Mouse (Mus musculus) CH12.LX (cell line): ENCODE measurements around the gene Dnajb11.

Experiments used
- CTCF ChIP-seq, 2 experiments: IDR thresholded peaks in 1 of 2; conservative IDR thresholded peaks in 1 of 2; 2 replicates each; pipeline ENCODE4 v1.5.1; 2011 to 2012; ENCODE audit warnings: low read depth in 2 of 2, low read length in 2 of 2, improper control_type of control experiment in 1 of 2, inconsistent platforms in 1 of 2, mild to moderate bottlenecking in 1 of 2, moderate library complexity in 1 of 2
- E2F4 ChIP-seq: IDR thresholded peaks from 2 replicates; pipeline ENCODE4 v1.6.1; 2011; ENCODE audit warnings: low read depth, low read length, improper control_type of control experiment; ENCODE audit not compliant: insufficient replicate concordance
- ELF1 ChIP-seq: IDR thresholded peaks from 2 replicates; pipeline ENCODE4 v1.6.1; 2014; ENCODE audit warnings: low read depth, mild to moderate bottlenecking, inconsistent platforms, low read length, improper control_type of control experiment
- EP300 ChIP-seq: IDR thresholded peaks from 2 replicates; pipeline ENCODE4 v1.6.1; 2011; ENCODE audit warnings: low read length, improper control_type of control experiment
- GABPA ChIP-seq: IDR thresholded peaks from 2 replicates; pipeline ENCODE4 v1.6.1; 2012; ENCODE audit warnings: low read depth, low read length, improper control_type of control experiment, inconsistent platforms; ENCODE audit not compliant: insufficient replicate concordance
- JUND ChIP-seq: conservative IDR thresholded peaks from 2 replicates; pipeline ENCODE4 v1.6.1; 2011; ENCODE audit warnings: low read depth, low read length, improper control_type of control experiment
- MAZ ChIP-seq: IDR thresholded peaks from 2 replicates; pipeline ENCODE4 v1.6.1; 2012; ENCODE audit warnings: low read depth, mild to moderate bottlenecking, inconsistent platforms, low read length, improper control_type of control experiment, moderate library complexity
- POLR2A ChIP-seq: IDR thresholded peaks from 2 replicates; pipeline ENCODE4 v1.6.1; 2011; ENCODE audit warnings: low read depth, mild to moderate bottlenecking, improper control_type of control experiment, low read length
- TBP ChIP-seq: conservative IDR thresholded peaks from 2 replicates; pipeline ENCODE4 v1.6.1; 2011; ENCODE audit warnings: low read depth, low read length, improper control_type of control experiment
- TCF12 ChIP-seq: IDR thresholded peaks from 2 replicates; pipeline ENCODE4 v1.6.1; 2014; ENCODE audit warnings: low read depth, mild to moderate bottlenecking, inconsistent platforms, low read length, improper control_type of control experiment

DNA sequence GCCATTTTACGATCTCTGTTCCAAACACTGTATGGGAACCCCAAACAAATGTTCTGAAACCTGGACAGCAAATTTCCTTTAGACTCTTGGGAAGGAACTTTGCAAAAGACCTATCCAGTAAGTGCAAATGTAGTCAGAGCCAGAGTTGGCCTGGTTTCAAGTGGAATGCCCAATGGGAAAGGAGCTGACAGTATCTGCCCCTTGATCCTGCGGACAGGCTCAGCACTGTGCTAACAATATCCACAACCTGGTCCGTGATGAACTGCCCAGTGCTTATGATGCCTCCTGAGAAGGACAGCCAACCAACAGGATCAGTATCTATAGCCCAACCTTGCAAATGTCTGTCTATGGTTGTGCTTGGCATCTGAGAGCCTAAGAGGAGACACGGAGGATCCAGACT is 12.2 kb upstream of the Dnajb11 start:
- no peak for TF ChIP-seq EP300
- no peak for TF ChIP-seq POLR2A
- TF ChIP-seq CTCF (conservative IDR thresholded peaks at IDR 0.05 in 1 of 2, IDR thresholded peaks at IDR 0.05 in 1 of 2; ENCODE audit: low read depth in 2 of 2, low read length in 2 of 2), result no peak
- TF ChIP-seq E2F4, result no peak
- TF ChIP-seq ELF1, result no peak
- TF ChIP-seq JUND, result no peak
- no peak for TF ChIP-seq TCF12
- no peak for TF ChIP-seq GABPA
- no peak for TF ChIP-seq MAZ
- no peak for TF ChIP-seq TBP
